ENCODE assay signal across 15 mouse cellular contexts in genomic region chr10:30751586-30751985, GRCm38 (mm10). TPM values are rescaled to one million over a fixed set of nuclear protein-coding genes. Genes with fewer than 3 reads are reported as not detected.
DNase-seq lines count a peak whose midpoint lies in the region; ATAC-seq and TF ChIP-seq lines count a peak whose summit lies in the region.
"Had no signal": no experiment of that assay in that cellular context is flagged by ENCODE, and none has a peak within 500 bp of the region (broad histone marks: within the 10 kb centered on the region; RNA-seq: fewer than 3 reads in every experiment).

No protein-coding gene starts in this region.

- H3K27me3 ChIP-seq in liver, adult 2 months (ENCODE audit: control insufficient read depth, insufficient read depth, low read length), result no peaks in the 10 kb centered on the region
- H3K27me3 ChIP-seq in liver, postnatal 0 days (ENCODE audit: insufficient read depth, low read length), result no peaks in the 10 kb centered on the region
- H3K27me3 ChIP-seq in splenic B cell, adult 2 months (ENCODE audit: control insufficient read depth, insufficient read depth, low read length, poor library complexity, severe bottlenecking), result no peaks in the 10 kb centered on the region
- H3K27me3 ChIP-seq: forebrain, embryonic 13.5 days; megakaryocyte, embryonic 14.5 days; midbrain, embryonic 15.5 days; Patski had no signal

- peak; percentile 21 for DNase-seq in liver, adult 2 months (ENCODE audit: extremely low read depth, low read depth, low spot score)
- no peak for DNase-seq in liver
- no peak for DNase-seq in liver, postnatal 0 days
- peak; percentile 33 for DNase-seq in splenic B cell, adult 2 months (ENCODE audit: low read depth, low spot score)
- DNase-seq in left cerebral cortex, adult 18-20 months (ENCODE audit: low spot score in 2 of 2), result no peak
- DNase-seq in gastrocnemius, adult 18-20 months (ENCODE audit: low spot score), result no peak
- DNase-seq: cerebellum, adult 8-10 months; gastrocnemius, postnatal 14 days had no signal

- TF ChIP-seq POLR2A in liver, adult 2 months (IDR thresholded peaks at IDR 0.05; ENCODE audit: extremely low read depth, insufficient read depth, low read length), result no peak

- no peak overlapping the region for H3K9ac ChIP-seq in liver, adult 2 months (ENCODE audit: low read depth, low read length)
- H3K9ac ChIP-seq in liver, postnatal 0 days (replicated peaks), result no peak overlapping the region
- H3K9ac ChIP-seq: forebrain, embryonic 13.5 days; midbrain, embryonic 15.5 days had no signal

- TF ChIP-seq EP300 in liver, postnatal 0 days (IDR thresholded peaks at IDR 0.05; ENCODE audit: low read depth), result no peak

- H3K36me3 ChIP-seq in liver, adult 2 months (ENCODE audit: control insufficient read depth, insufficient read depth, low read length), result no peaks in the 10 kb centered on the region
- no peaks in the 10 kb centered on the region for H3K36me3 ChIP-seq in liver, postnatal 0 days (replicated peaks; ENCODE audit: insufficient read depth, low read length)
- no peaks in the 10 kb centered on the region for H3K36me3 ChIP-seq in splenic B cell, adult 2 months (ENCODE audit: control insufficient read depth, insufficient read depth, low read length, poor library complexity, severe bottlenecking)
- H3K36me3 ChIP-seq: midbrain, embryonic 15.5 days had no signal

- no peaks in the 10 kb centered on the region; the same call in 1 of the 2 replicates for H3K4me1 ChIP-seq in liver, adult 2 months (ENCODE audit: control insufficient read depth, insufficient read depth, low read length)
- H3K4me1 ChIP-seq in liver, postnatal 0 days (ENCODE audit: insufficient read depth), result peaks cover 32% of the 10 kb centered on the region
- H3K4me1 ChIP-seq: midbrain, embryonic 15.5 days had no signal

- no peak overlapping the region for H3K27ac ChIP-seq in liver, adult 2 months (replicated peaks; ENCODE audit: insufficient read depth, low read depth, low read length)
- peak overlapping the region; percentile 5; the same call in 1 of the 2 replicates for H3K27ac ChIP-seq in liver, postnatal 0 days (ENCODE audit: low read depth)
- H3K27ac ChIP-seq: forebrain, embryonic 13.5 days; kidney, postnatal 0 days; midbrain, embryonic 15.5 days had no signal

- no peak overlapping the region for H3K4me2 ChIP-seq in liver, postnatal 0 days (ENCODE audit: low read depth, low read length)
- H3K4me2 ChIP-seq: forebrain, embryonic 13.5 days; midbrain, embryonic 15.5 days had no signal

- 89% methylated on average over 4 of the region's 4 CpGs for WGBS in liver, adult 2 months
- WGBS in liver, postnatal 0 days (ENCODE audit: insufficient replicate concordance), result 71% methylated on average over 4 of the region's 4 CpGs

- H3K4me3 ChIP-seq in liver, adult 2 months (ENCODE audit: insufficient read depth, low read depth, low read length), result no peak overlapping the region
- H3K4me3 ChIP-seq in liver, postnatal 0 days (ENCODE audit: low read depth, low read length), result no peak overlapping the region
- H3K4me3 ChIP-seq: forebrain, embryonic 13.5 days; megakaryocyte, embryonic 14.5 days; midbrain, embryonic 15.5 days had no signal

- no peaks in the 10 kb centered on the region for H3K79me2 ChIP-seq in liver, adult 2 months (ENCODE audit: control insufficient read depth, insufficient read depth, low read length)

- ATAC-seq in common myeloid progenitor, adult 5-6 weeks (replicated peaks; ENCODE audit: low read depth, poor library complexity, severe bottlenecking), result peak; percentile 81
- no peak for ATAC-seq in liver, postnatal 0 days
- ATAC-seq: forebrain, embryonic 13.5 days; intestine, postnatal 0 days; midbrain, embryonic 15.5 days; Patski had no signal

- no peak for TF ChIP-seq CTCF in liver, adult 2 months (IDR thresholded peaks at IDR 0.05; ENCODE audit: low read depth, low read length)
- TF ChIP-seq CTCF in liver, postnatal 0 days (IDR thresholded peaks at IDR 0.05; ENCODE audit: low read depth), result no peak

- no peaks in the 10 kb centered on the region for H3K9me3 ChIP-seq in liver, postnatal 0 days (ENCODE audit: low read length)
- H3K9me3 ChIP-seq: forebrain, embryonic 13.5 days; megakaryocyte, embryonic 14.5 days; midbrain, embryonic 15.5 days had no signal

RNA-seq across cellular contexts. Expression of gene Ncoa7, which starts 51.5 kb away (rescaled TPM):
- 1.5 and 2.1 TPM in 2 replicates for total RNA-seq in liver, adult 2 months (2014; rRNA removed)
- 0.27 and 0.32 TPM in 2 replicates for polyA plus RNA-seq in liver, adult 2 months (2012; rRNA removed)
- 28.8 and 45.0 TPM in 2 replicates for total RNA-seq in common myeloid progenitor, adult 5-6 weeks (2017)
- polyA plus RNA-seq in liver, postnatal 0 days (2015; fragmentation: Nextera tagmentation; extraction: Ambion mirVana), result 6.4 TPM in 2 replicates
- total RNA-seq in left cerebral cortex, adult 18-20 months (2021), result 100 to 1,000 TPM in 1 of 2 experiments, 10 to 100 TPM in 1; 97.6 to 103 TPM
- 1 to 10 TPM; 1.2 to 1.6 TPM for total RNA-seq in gastrocnemius, adult 18-20 months (2021)

Comparison
In these comparisons a context has a peak if more than half of its experiments do, and no peak if none do; other contexts are left out.
1. DNase-seq: peak in liver, adult 2 months (single experiment) and splenic B cell, adult 2 months (single experiment); none in liver (single experiment), liver, postnatal 0 days (single experiment), left cerebral cortex, adult 18-20 months (0 of 2) and gastrocnemius, adult 18-20 months (single experiment).